9 mouse cellular contexts compared by ENCODE assay signal in genomic region chr2:117342090-117342546, GRCm38 (mm10). TPM values are rescaled to one million over a fixed set of nuclear protein-coding genes. Genes with fewer than 3 reads are reported as not detected.
DNase-seq lines count a peak whose midpoint lies in the region; ATAC-seq and TF ChIP-seq lines count a peak whose summit lies in the region.
"Had no signal": no experiment of that assay in that cellular context is flagged by ENCODE, and none has a peak within 500 bp of the region (broad histone marks: within the 10 kb centered on the region; RNA-seq: fewer than 3 reads in every experiment).

No protein-coding gene starts in this region.

- H3K36me3 ChIP-seq in erythroblast, embryonic 14.5 days (ENCODE audit: control insufficient read depth) = no peaks in the 10 kb centered on the region
- H3K36me3 ChIP-seq in embryonic facial prominence, embryonic 15.5 days = no peaks in the 10 kb centered on the region
- no peaks in the 10 kb centered on the region for H3K36me3 ChIP-seq in heart, embryonic 16.5 days (ENCODE audit: control insufficient read depth, insufficient read depth)
- H3K36me3 ChIP-seq in liver, postnatal 0 days (replicated peaks; ENCODE audit: insufficient read depth, low read length) = no peaks in the 10 kb centered on the region
- no peaks in the 10 kb centered on the region for H3K36me3 ChIP-seq in neural tube, embryonic 13.5 days
- no peaks in the 10 kb centered on the region for H3K36me3 ChIP-seq in stomach, postnatal 0 days (ENCODE audit: control insufficient read depth, insufficient read depth, low read length)

- peak overlapping the region; percentile 29 for H3K4me3 ChIP-seq in erythroblast, embryonic 14.5 days (replicated peaks)
- H3K4me3 ChIP-seq in embryonic facial prominence, embryonic 15.5 days (replicated peaks) = peak overlapping the region; percentile 55
- H3K4me3 ChIP-seq in heart, embryonic 16.5 days (ENCODE audit: low read length) = peak overlapping the region; percentile 62
- peak overlapping the region; percentile 47 for H3K4me3 ChIP-seq in liver, postnatal 0 days (ENCODE audit: low read depth, low read length)
- H3K4me3 ChIP-seq in neural tube, embryonic 13.5 days = peak overlapping the region; percentile 49
- H3K4me3 ChIP-seq in stomach, postnatal 0 days (ENCODE audit: low read depth, low read length) = peak overlapping the region; percentile 55

- peaks cover 2% of the 10 kb centered on the region for H3K4me1 ChIP-seq in erythroblast, embryonic 14.5 days (ENCODE audit: control insufficient read depth)
- peaks cover 19% of the 10 kb centered on the region for H3K4me1 ChIP-seq in embryonic facial prominence, embryonic 15.5 days
- peaks cover 8% of the 10 kb centered on the region for H3K4me1 ChIP-seq in heart, embryonic 16.5 days (ENCODE audit: control insufficient read depth, insufficient read depth, low read length)
- H3K4me1 ChIP-seq in liver, postnatal 0 days (ENCODE audit: insufficient read depth) = peaks cover 4% of the 10 kb centered on the region; the same call in 1 of the 2 replicates
- H3K4me1 ChIP-seq in neural tube, embryonic 13.5 days (replicated peaks) = peaks cover 15% of the 10 kb centered on the region
- no peaks in the 10 kb centered on the region; the same call in 1 of the 2 replicates for H3K4me1 ChIP-seq in stomach, postnatal 0 days (replicated peaks; ENCODE audit: control insufficient read depth, insufficient read depth)

- TF ChIP-seq EP300 in liver, postnatal 0 days (IDR thresholded peaks at IDR 0.05; ENCODE audit: low read depth) = no peak
- no peak for TF ChIP-seq EP300 in stomach, postnatal 0 days (optimal IDR thresholded peaks at IDR 0.05)

- DNase-seq in kidney, postnatal 25 days = peak; percentile 66 to 70
- peak; percentile 74 for DNase-seq in liver, postnatal 0 days
- peak; percentile 85 for DNase-seq in stomach, postnatal 0 days (ENCODE audit: low spot score)

- no peak overlapping the region for H3K27ac ChIP-seq in embryonic facial prominence, embryonic 15.5 days (replicated peaks)
- H3K27ac ChIP-seq in heart, embryonic 16.5 days (ENCODE audit: low read length) = no peak overlapping the region
- H3K27ac ChIP-seq in liver, postnatal 0 days (ENCODE audit: low read depth) = no peak overlapping the region
- H3K27ac ChIP-seq in neural tube, embryonic 13.5 days (replicated peaks) = no peak overlapping the region
- no peak overlapping the region; the same call in 1 of the 2 replicates for H3K27ac ChIP-seq in stomach, postnatal 0 days (replicated peaks)

- 1% methylated on average over 19 of the region's 19 CpGs for WGBS in embryonic facial prominence, embryonic 15.5 days
- under 1% methylated on average over 19 of the region's 19 CpGs for WGBS in heart, embryonic 16.5 days
- WGBS in liver, postnatal 0 days (ENCODE audit: insufficient replicate concordance) = under 1% methylated on average over 19 of the region's 19 CpGs
- WGBS in neural tube, embryonic 13.5 days = under 1% methylated on average over 19 of the region's 19 CpGs
- 0% methylated on average over 19 of the region's 19 CpGs for WGBS in stomach, postnatal 0 days

- H3K27me3 ChIP-seq in erythroblast, embryonic 14.5 days (ENCODE audit: control insufficient read depth) = peaks cover 27% of the 10 kb centered on the region
- H3K27me3 ChIP-seq in embryonic facial prominence, embryonic 15.5 days = peaks cover 23% of the 10 kb centered on the region
- H3K27me3 ChIP-seq in heart, embryonic 16.5 days (ENCODE audit: control insufficient read depth, insufficient read depth, low read length) = peaks cover 22% of the 10 kb centered on the region
- H3K27me3 ChIP-seq in liver, postnatal 0 days (ENCODE audit: insufficient read depth, low read length) = peaks cover 33% of the 10 kb centered on the region
- peaks cover 40% of the 10 kb centered on the region for H3K27me3 ChIP-seq in neural tube, embryonic 13.5 days
- no peaks in the 10 kb centered on the region; the same call in 1 of the 2 replicates for H3K27me3 ChIP-seq in stomach, postnatal 0 days (ENCODE audit: control insufficient read depth, insufficient read depth, low read length)

- peak; percentile 77 for TF ChIP-seq CTCF in liver, postnatal 0 days (IDR thresholded peaks at IDR 0.05; ENCODE audit: low read depth)
- peak; percentile 87 for TF ChIP-seq CTCF in stomach, postnatal 0 days (IDR thresholded peaks at IDR 0.05; ENCODE audit: low read depth)

- peak overlapping the region; percentile 96 for H3K4me2 ChIP-seq in embryonic facial prominence, embryonic 15.5 days (replicated peaks)
- peak overlapping the region; percentile 94 for H3K4me2 ChIP-seq in heart, embryonic 16.5 days (ENCODE audit: low read depth, low read length)
- peak overlapping the region; percentile 73 for H3K4me2 ChIP-seq in liver, postnatal 0 days (ENCODE audit: low read depth, low read length)
- H3K4me2 ChIP-seq in neural tube, embryonic 13.5 days = peak overlapping the region; percentile 88
- H3K4me2 ChIP-seq in stomach, postnatal 0 days (replicated peaks; ENCODE audit: low read depth) = peak overlapping the region; percentile 81

- no peak for ATAC-seq in erythroblast, adult 5-6 weeks (replicated peaks; ENCODE audit: low FRiP score, poor library complexity, severe bottlenecking)
- 0 out of 2 replicates have a peak, but pooled peaks have one; percentile 8 for ATAC-seq in embryonic facial prominence, embryonic 15.5 days (ENCODE audit: insufficient number of reproducible peaks, low FRiP score, low TSS enrichment, low read depth)
- peak; percentile 23 for ATAC-seq in heart, embryonic 16.5 days (replicated peaks; ENCODE audit: extremely low read depth, insufficient read depth, low FRiP score)
- ATAC-seq in liver, postnatal 0 days = peak; percentile 51
- ATAC-seq in neural tube, embryonic 13.5 days (ENCODE audit: low read depth) = peak; percentile 58
- peak; percentile 63 for ATAC-seq in stomach, postnatal 0 days (ENCODE audit: low FRiP score, low TSS enrichment)

- no peaks in the 10 kb centered on the region for H3K9me3 ChIP-seq in erythroblast, embryonic 14.5 days (ENCODE audit: control insufficient read depth, low read length)
- no peaks in the 10 kb centered on the region for H3K9me3 ChIP-seq in embryonic facial prominence, embryonic 15.5 days (replicated peaks)
- no peaks in the 10 kb centered on the region for H3K9me3 ChIP-seq in heart, embryonic 16.5 days (replicated peaks; ENCODE audit: control insufficient read depth, low read length)
- H3K9me3 ChIP-seq in liver, postnatal 0 days (ENCODE audit: low read length) = no peaks in the 10 kb centered on the region
- H3K9me3 ChIP-seq in neural tube, embryonic 13.5 days = no peaks in the 10 kb centered on the region
- H3K9me3 ChIP-seq in stomach, postnatal 0 days (ENCODE audit: control insufficient read depth, low read length) = no peaks in the 10 kb centered on the region

- peak overlapping the region; percentile 23; the same call in 1 of the 2 replicates for H3K9ac ChIP-seq in embryonic facial prominence, embryonic 15.5 days
- H3K9ac ChIP-seq in heart, embryonic 16.5 days (ENCODE audit: low read length) = peak overlapping the region; percentile 69
- 0 out of 2 replicates have a peak overlapping the region, but pooled peaks have one; percentile 38 for H3K9ac ChIP-seq in liver, postnatal 0 days (replicated peaks)
- H3K9ac ChIP-seq in neural tube, embryonic 13.5 days = peak overlapping the region; percentile 65
- H3K9ac ChIP-seq in stomach, postnatal 0 days (ENCODE audit: low read length) = peak overlapping the region; percentile 51

RNA-seq across cellular contexts. Expression of gene Rasgrp1, which starts 0.7 kb away (rescaled TPM):
- polyA plus RNA-seq in erythroblast, embryonic 14.5 days (2012) = 0.07 TPM in 1 of 2 replicates, not detected in the other
- total RNA-seq in erythroblast, adult 5-6 weeks (2015; ENCODE audit: low replicate concordance) = 0.21 TPM in 1 of 2 replicates, not detected in the other
- 0.17 TPM in 1 of 2 replicates, not detected in the other for total RNA-seq in erythroblast, adult 5-6 weeks (2017; ENCODE audit: low replicate concordance)
- 1.6 and 1.7 TPM in 2 replicates for polyA plus RNA-seq in embryonic facial prominence, embryonic 15.5 days (2015; fragmentation: Nextera tagmentation; extraction: Ambion mirVana)
- polyA plus RNA-seq in heart, embryonic 16.5 days (2015; fragmentation: Nextera tagmentation; extraction: Ambion mirVana) = 2.0 and 4.8 TPM in 2 replicates
- polyA plus RNA-seq in liver, postnatal 0 days (2015; fragmentation: Nextera tagmentation; extraction: Ambion mirVana) = 0.60 and 1.1 TPM in 2 replicates
- polyA plus RNA-seq in neural tube, embryonic 13.5 days (2015; fragmentation: Nextera tagmentation; extraction: Ambion mirVana) = 0.56 and 0.95 TPM in 2 replicates
- polyA plus RNA-seq in stomach, postnatal 0 days (2015; fragmentation: Nextera tagmentation; extraction: Ambion mirVana) = 2.5 and 2.7 TPM in 2 replicates
- polyA plus RNA-seq: C2C12 had no signal
